Mouse (Mus musculus) erythroblast, embryonic 14.5 days (primary cell): Measurements from ENCODE around the gene Gm45711. TPM values are rescaled to one million over a fixed set of nuclear protein-coding genes. Genes with fewer than 3 reads are reported as not detected.

Experiments
- H3K27me3 ChIP-seq: 2 replicates; pipeline ENCODE4 v1.6.1; 2012; ENCODE audit warnings: inconsistent platforms; ENCODE audit not compliant: control insufficient read depth
- H3K36me3 ChIP-seq: 2 replicates; pipeline ENCODE4 v1.6.1; 2012; ENCODE audit warnings: mild to moderate bottlenecking, inconsistent platforms; ENCODE audit not compliant: control insufficient read depth
- H3K4me1 ChIP-seq: 2 replicates; pipeline ENCODE4 v1.6.1; 2012; ENCODE audit warnings: inconsistent platforms; ENCODE audit not compliant: control insufficient read depth
- H3K4me3 ChIP-seq: replicated peaks from 2 replicates; pipeline ENCODE3; 2012; ENCODE audit warnings: moderate library complexity, mild to moderate bottlenecking, inconsistent platforms
- H3K9me3 ChIP-seq: 2 replicates; pipeline ENCODE4 v1.6.1; 2012; ENCODE audit warnings: low read length, inconsistent platforms, mixed read lengths; ENCODE audit not compliant: control insufficient read depth
- GATA1 ChIP-seq: IDR thresholded peaks from 2 replicates; pipeline ENCODE4 v1.6.1; 2012; ENCODE audit warnings: low read length, inconsistent platforms, mixed read lengths
- TAL1 ChIP-seq: IDR thresholded peaks from 3 replicates; pipeline ENCODE4 v1.6.1; 2012; ENCODE audit warnings: low read length, inconsistent platforms, mixed read lengths
- polyA plus RNA-seq: library from polyadenylated mRNA; stranded (reverse); fragments of >175 nt; gene quantifications from 2 replicates; pipeline ENCODE4 v1.2.3, GENCODE M21; 2012

Gene Gm45711
- polyA plus RNA-seq, 1 experiment: not detected

DNA sequence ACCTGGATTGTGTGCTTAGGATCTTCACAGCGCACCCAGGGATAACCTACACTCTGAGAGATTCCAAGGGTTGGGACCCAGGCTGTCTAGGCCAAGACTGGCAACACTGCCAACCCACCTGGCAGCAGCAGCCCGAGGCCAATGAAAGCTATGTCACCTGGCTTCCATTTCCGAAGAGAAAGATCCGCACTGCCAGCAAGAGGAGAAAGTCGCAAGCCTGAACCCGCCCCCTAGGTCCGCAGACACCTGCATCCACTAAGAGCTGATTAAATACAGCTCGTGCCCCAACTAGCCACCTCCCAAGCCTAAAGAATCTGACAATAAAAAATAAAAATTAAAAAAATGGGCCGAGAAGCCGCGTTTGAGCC is 62.0 kb downstream of the Gm45711 start:
- Histone ChIP-seq H3K27me3 (no peaks in the 10 kb centered on the region), H3K4me3 (peak overlapping the region; percentile 89), H3K9me3 (no peaks in the 10 kb centered on the region), H3K36me3 (no peaks in the 10 kb centered on the region; the same call in 1 of the 2 replicates), H3K4me1 (peaks cover 45% of the 10 kb centered on the region)
- TF ChIP-seq GATA1: no peak
- TF ChIP-seq TAL1: no peak

DNA sequence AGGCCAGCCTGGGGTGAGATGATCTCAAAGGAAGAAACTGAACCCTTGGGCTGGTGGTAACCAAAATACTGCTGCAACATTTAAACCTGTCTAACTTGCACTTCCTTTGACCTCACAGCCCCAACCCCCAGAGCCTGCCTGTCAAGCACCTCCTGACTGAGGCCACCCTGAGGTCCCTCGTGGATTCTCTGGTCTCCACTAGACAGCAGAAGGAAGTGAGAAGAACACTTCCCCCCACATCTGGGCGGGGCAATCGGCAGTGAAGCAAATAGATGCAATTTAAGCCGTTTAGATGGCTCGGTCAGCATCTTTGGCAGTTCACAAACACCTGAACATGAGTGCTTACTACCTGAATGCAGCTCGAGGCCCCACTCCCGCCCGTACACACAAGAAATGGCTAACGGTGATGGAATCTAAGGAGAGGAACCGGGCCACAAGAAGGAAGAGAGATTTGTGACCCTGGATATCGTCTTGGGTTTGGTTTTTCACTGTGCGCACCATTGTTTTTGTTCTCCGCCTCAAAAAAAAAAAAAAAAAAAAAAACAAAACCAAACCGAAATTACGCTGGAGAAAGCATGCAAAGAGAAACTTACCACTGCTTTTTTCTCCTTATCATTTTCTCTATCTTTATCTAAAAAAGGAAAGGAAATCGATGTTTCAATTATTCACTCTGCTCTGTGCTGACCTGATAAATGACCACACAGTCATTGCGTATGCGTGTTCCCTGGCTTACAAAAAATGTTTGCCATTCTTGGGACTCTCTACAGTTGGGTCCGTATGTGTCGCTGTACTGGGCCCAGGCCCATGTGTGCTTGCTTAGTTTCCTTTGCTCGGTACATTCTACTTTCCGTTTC is 62.6 kb downstream of the Gm45711 start:
- peaks cover 44% of the 10 kb centered on the region for H3K4me1 ChIP-seq
- peaks cover 3% of the 10 kb centered on the region; the same call in 1 of the 2 replicates for H3K36me3 ChIP-seq
- H3K27me3 ChIP-seq: no peaks in the 10 kb centered on the region

DNA sequence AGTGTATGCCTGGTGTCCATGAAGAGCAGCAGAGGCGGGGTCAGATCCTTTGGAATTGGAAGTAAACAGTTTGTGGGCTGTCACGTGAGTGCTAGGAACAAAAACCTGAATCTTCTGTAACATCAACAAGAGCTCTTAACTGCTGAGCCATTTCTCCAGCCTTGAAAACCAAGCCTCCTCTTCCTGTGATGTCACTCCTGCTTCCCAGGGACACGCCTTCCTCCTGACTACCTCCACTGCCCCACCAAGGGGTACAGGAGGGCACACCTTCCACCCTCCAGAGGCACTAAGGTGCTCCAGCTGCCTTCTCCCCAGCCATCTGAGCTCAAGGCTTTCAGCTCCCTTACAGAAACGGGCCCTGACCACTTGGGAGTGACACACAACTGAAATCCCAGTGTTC is 63.3 kb downstream of the Gm45711 start:
- no peaks in the 10 kb centered on the region for H3K27me3 ChIP-seq

More for the DNA sequence above, 62.6 kb downstream of the Gm45711 start:
- Histone ChIP-seq H3K9me3 (no peaks in the 10 kb centered on the region), H3K4me3 (peak overlapping the region; percentile 89)
- TF ChIP-seq GATA1: no peak
- no peak for TF ChIP-seq TAL1

DNA sequence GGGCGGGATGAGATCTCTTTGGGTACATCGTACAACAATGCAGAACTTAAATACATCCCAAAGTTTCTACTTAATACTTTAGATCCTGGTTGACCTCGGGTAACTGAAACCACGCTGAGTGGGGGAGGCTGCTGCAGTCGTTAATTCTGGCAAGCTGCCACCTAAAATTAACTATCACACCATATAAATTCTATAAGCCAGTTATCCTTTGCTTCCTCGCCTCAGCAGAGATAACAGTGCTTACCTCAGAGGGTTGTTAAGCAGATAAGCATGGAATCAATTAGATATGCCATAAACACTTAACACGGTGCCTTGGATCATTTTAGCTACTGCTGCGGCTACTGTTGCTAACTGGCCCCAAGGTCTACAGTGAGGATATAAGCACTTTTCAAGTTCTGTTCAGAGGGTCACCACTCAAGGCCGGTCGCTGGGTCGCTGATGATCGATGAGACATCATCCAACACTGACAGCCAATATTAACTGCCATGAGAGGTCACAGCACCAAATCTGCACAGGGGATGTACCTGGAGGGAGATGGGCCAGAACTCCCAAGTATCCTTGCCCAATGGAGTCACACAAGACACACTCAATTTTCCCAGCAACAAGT is 67.7 kb downstream of the Gm45711 start:
- Histone ChIP-seq H3K36me3 (peaks cover 27% of the 10 kb centered on the region), H3K27me3 (no peaks in the 10 kb centered on the region), H3K4me1 (peaks cover 24% of the 10 kb centered on the region), H3K9me3 (no peaks in the 10 kb centered on the region), H3K4me3 (no peak overlapping the region)
- TF ChIP-seq GATA1 (no peak), TAL1 (no peak)

More for the DNA sequence above, 63.3 kb downstream of the Gm45711 start:
- H3K4me1 ChIP-seq: peaks cover 47% of the 10 kb centered on the region
- peaks cover 3% of the 10 kb centered on the region; the same call in 1 of the 2 replicates for H3K36me3 ChIP-seq
- no peak for TF ChIP-seq GATA1
- TF ChIP-seq TAL1: no peak
- no peaks in the 10 kb centered on the region for H3K9me3 ChIP-seq
- no peak overlapping the region for H3K4me3 ChIP-seq

DNA sequence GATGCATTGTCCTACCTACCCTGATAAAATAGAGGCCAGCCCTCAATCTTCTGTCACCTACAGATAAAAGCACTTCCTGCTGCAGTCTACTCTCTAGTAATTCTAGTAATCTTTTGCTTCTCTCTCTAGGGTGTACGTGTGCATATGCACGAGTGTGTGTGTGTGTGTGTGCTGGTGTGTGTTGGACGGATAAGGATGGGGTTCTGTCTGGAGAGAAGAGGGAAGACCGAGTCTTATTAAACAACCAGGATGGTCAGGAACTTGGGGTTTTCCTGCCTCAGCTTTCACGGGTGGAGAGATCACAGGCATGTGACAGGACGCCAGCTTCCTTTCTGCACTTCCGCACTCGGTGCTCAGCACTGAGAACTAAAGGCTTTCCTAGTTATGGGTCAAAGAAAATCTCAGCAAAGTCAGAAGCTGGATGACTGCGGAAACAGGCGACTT is 70.4 kb downstream of the Gm45711 start:
- H3K4me3 ChIP-seq: no peak overlapping the region
- TF ChIP-seq TAL1 (no peak), GATA1 (no peak)
- H3K36me3 ChIP-seq: peaks cover 34% of the 10 kb centered on the region

DNA sequence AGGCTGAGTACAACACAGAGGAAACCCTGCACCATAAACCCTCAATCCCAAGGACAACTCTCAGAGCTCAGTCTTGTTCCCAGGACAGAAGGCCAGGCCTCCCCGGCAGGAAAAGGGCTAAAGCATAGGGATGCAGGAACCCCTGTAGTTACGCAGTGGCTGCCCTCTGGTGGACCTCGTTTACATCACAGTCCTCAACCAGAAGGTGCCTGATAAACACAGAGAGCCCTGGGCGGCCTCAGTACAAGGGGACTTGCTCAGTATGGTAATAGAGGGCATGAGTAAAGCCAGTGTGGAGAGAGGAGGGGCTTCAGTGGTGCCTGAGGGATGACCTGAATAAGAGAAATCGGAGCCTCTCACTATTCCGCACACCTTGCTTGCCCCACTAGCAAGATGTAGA is 75.3 kb downstream of the Gm45711 start:
- Histone ChIP-seq H3K27me3 (no peaks in the 10 kb centered on the region), H3K9me3 (peaks cover 5% of the 10 kb centered on the region; the same call in 1 of the 2 replicates), H3K4me3 (no peak overlapping the region), H3K36me3 (peaks cover 43% of the 10 kb centered on the region), H3K4me1 (peaks cover 17% of the 10 kb centered on the region)
- no peak for TF ChIP-seq TAL1

More for the DNA sequence above, 70.4 kb downstream of the Gm45711 start:
- H3K4me1 ChIP-seq: peaks cover 18% of the 10 kb centered on the region
- H3K27me3 ChIP-seq: no peaks in the 10 kb centered on the region
- H3K9me3 ChIP-seq: no peaks in the 10 kb centered on the region

DNA sequence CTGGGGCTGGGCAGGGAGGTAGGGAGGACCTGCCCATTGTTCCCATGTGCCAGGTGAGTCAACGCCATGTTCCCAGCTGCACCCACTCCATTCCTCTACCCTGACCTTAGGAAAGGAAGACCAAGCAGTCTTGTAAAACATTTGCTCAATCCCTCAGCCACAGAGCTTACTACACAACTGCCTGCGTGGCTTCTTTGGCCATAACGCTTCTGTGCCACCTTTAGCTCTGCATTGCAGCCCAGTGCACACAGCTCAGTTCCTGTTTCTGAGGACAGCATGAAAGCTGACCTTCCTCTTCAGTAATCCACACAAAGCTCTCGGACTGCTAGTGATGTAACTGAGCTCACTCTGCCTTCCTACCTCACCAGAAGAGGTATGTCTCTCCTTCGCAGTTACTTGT is 77.0 kb downstream of the Gm45711 start:
- H3K4me1 ChIP-seq: peaks cover 11% of the 10 kb centered on the region
- no peak for TF ChIP-seq TAL1
- no peak for TF ChIP-seq GATA1
- H3K27me3 ChIP-seq: no peaks in the 10 kb centered on the region
- peaks cover 5% of the 10 kb centered on the region; the same call in 1 of the 2 replicates for H3K9me3 ChIP-seq
- H3K36me3 ChIP-seq: peaks cover 48% of the 10 kb centered on the region
- no peak overlapping the region for H3K4me3 ChIP-seq

DNA sequence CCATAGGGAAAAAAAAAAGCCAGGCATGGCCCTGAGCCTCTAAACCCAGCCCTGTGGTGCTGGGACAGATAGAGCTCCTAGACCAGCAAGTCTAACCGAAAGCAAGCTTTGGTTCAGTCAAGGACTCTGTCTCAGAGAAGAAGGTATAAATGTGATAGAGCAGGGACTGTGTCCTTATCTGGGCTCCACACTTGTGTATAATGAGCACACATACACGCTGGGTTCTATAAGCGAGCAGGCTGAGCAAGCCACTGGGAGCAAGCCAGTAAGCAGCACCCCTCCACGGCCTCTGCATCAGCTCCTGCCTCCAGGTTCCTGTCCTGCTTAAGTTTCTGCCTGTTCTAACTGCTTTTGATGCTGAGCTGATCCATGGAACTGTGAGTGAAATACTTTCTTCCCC is 77.8 kb downstream of the Gm45711 start:
- peaks cover 11% of the 10 kb centered on the region for H3K4me1 ChIP-seq

More for the DNA sequence above, 77.8 kb downstream of the Gm45711 start:
- Histone ChIP-seq H3K4me3 (no peak overlapping the region), H3K27me3 (no peaks in the 10 kb centered on the region), H3K36me3 (peaks cover 52% of the 10 kb centered on the region), H3K9me3 (peaks cover 5% of the 10 kb centered on the region; the same call in 1 of the 2 replicates)
- TF ChIP-seq GATA1 (no peak), TAL1 (no peak)

Other genes starting within 250 kb of the Gm45711 start
- gene Cdh5, start 208.5 kb downstream of the Gm45711 start, polyA plus RNA-seq: 0.10 and 0.64 TPM in 2 replicates
- not detected in 2 replicates for gene Bean1, start 139.6 kb downstream of the Gm45711 start, polyA plus RNA-seq
- 0.19 and 0.23 TPM in 2 replicates for gene Tk2, start 61.5 kb downstream of the Gm45711 start, polyA plus RNA-seq
- 0.07 TPM in 1 of 2 replicates, not detected in the other for gene Cklf, start 59.2 kb downstream of the Gm45711 start, polyA plus RNA-seq
- not detected in 2 replicates for gene Cmtm2a, start 16.9 kb downstream of the Gm45711 start, polyA plus RNA-seq
- not detected in 2 replicates for gene Cmtm1, start 64 bp upstream of the Gm45711 start, polyA plus RNA-seq
- not detected in 2 replicates for gene Gm11020, start 11.5 kb upstream of the Gm45711 start, polyA plus RNA-seq
- not detected in 2 replicates for gene Cmtm2b, start 12.1 kb upstream of the Gm45711 start, polyA plus RNA-seq
- gene Cmtm3, start 29.3 kb upstream of the Gm45711 start, polyA plus RNA-seq: 0.26 and 0.44 TPM in 2 replicates
- 0.01 and 0.02 TPM in 2 replicates for gene Cmtm4, start 85.7 kb upstream of the Gm45711 start, polyA plus RNA-seq
- gene Dync1li2, start 133.0 kb upstream of the Gm45711 start, polyA plus RNA-seq: 1.1 and 1.4 TPM in 2 replicates
- not detected in 2 replicates for gene Terb1, start 199.8 kb upstream of the Gm45711 start, polyA plus RNA-seq
- 0.29 and 0.39 TPM in 2 replicates for gene Nae1, start 224.6 kb upstream of the Gm45711 start, polyA plus RNA-seq
- not detected in 2 replicates for gene Car7, start 224.6 kb upstream of the Gm45711 start, polyA plus RNA-seq